Mouse (Mus musculus) heart, adult 2 months (tissue): ENCODE results near the gene Ckmt1.

Source experiments
- CTCF ChIP-seq: fragments of 200-600 bp; IDR thresholded peaks from 2 replicates; pipeline ENCODE4 v1.8.1; 2022; ENCODE audit warnings: antibody characterized with exemption, mild to moderate bottlenecking, moderate library complexity
- EP300 ChIP-seq: fragments of 200-500 bp; IDR thresholded peaks from 2 replicates; pipeline ENCODE4 v1.6.1; 2011; ENCODE audit warnings: low read depth, low read length, control low read depth; ENCODE audit not compliant: insufficient read depth
- POLR2A ChIP-seq: fragments of 200-500 bp; IDR thresholded peaks from 2 replicates; pipeline ENCODE4 v1.6.1; 2011; ENCODE audit warnings: mild to moderate bottlenecking, low read depth, low read length, control low read depth; ENCODE audit not compliant: insufficient read depth

- TF ChIP-seq CTCF = no peak
- no peak for TF ChIP-seq EP300
- TF ChIP-seq POLR2A = no peak
Observed at GRCm38 (mm10) chr2:121403296-121403695, 45.8 kb downstream of the Ckmt1 start.
